Mouse (Mus musculus) bone marrow macrophage, adult 2 months (primary cell): Measurements from ENCODE around the gene Gm7970.
"Not testable (repeated sequence)": the region's sequence is repeated elsewhere in the genome, so short reads cannot be mapped to it uniquely, and the experiment has no call there.

ENCODE experiments used
- CTCF ChIP-seq: IDR thresholded peaks from 2 replicates; pipeline ENCODE4 v1.5.1; 2012; ENCODE audit warnings: low read depth, mild to moderate bottlenecking, low read length, moderate library complexity
- POLR2A ChIP-seq: IDR thresholded peaks from 2 replicates; pipeline ENCODE4 v1.6.1; 2012; ENCODE audit warnings: mild to moderate bottlenecking, low read depth, low read length, borderline replicate concordance

DNA sequence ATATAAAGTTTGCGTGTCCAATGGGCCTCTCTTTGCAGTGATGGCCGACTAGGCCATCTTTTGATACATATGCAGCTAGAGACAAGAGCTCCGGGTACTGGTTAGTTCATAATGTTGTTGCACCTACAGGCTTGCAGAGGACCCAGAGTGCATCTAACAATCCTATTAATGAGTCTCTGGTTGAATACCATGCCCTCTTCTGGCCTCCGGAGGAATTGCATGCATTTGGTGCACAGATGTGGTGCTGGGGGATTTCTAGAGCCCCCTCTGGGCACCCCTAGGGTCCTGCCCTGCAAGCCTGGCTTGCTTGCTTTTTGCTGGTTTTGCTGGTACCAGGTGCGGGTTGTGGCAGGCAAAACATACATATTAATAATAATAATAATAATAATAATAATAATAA lies 34.7 kb downstream of the Gm7970 start:
- TF ChIP-seq CTCF, POLR2A: not testable (repeated sequence)
